Mouse (Mus musculus) CD4-positive, CD25-positive, alpha-beta regulatory T cell, adult 9 weeks (primary cell): ENCODE measurements around the gene Rsph9. TPM values are rescaled to one million over a fixed set of nuclear protein-coding genes. Genes with fewer than 3 reads are reported as not detected.

ENCODE experiments used
- polyA plus RNA-seq: library from polyadenylated mRNA; unstranded; fragments of 100-300 nt; shearing (Covaris generic); gene quantifications from one replicate; pipeline ENCODE4 v1.2.1, GENCODE M21; 2017

The Rsph9 gene
- polyA plus RNA-seq, result 2.7 TPM

DNA sequence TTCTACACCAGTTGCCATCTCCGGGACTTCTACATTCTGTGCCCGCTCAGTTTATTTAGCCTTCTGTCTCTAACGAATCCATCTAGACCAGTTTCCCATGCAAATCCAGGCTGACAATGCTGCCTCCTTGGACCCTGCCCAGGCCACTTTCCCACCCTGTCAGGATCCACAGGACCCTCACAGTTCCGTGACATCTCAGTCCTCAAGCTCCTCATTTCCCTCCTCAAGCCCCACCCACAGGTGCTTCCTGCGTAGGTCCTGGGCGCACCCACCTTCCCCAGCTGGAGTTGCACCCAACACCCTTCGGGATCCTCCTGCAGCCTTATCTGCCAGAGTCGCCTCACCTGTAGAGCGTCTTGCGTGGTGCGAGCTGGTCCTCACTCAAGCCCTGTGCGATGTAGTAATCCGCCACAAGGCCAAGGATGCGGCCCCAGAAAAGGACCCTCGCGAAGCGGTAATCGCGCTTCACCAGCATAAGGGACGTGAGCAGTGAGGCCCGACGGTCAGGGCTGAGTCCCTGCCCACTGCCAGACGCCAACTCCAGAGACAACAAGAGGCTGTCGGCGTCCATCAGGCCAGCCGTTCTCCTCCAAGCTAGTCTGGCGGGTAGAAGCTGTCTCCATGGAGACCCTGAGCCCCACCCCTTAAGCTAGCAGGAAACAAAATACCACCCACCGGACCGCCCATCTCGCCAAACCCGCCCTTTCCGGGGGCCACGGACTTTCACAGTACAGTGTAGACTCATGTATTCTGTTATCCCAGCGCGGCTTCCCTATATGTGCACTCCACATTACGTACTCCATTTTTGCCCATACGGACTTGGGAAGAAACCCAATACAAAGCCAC lies at the start of gene Rsph9:
Rsph9 (minus strand) TSS at position 639 of the 846 bp plus-strand sequence.

GRCm38 (mm10) chr17:46160686-46161085 lies 16.7 kb upstream of the Rsph9 start, which contains the start of gene Gtpbp2:
Gene Gtpbp2, plus strand, starts transcription at chr17:46161032.

GRCm38 (mm10) chr17:46152847-46153782 lies 9.1 kb upstream of the Rsph9 start, which contains the start of gene Mad2l1bp:
Gene Mad2l1bp, minus strand, starts transcription at chr17:46153553.

DNA sequence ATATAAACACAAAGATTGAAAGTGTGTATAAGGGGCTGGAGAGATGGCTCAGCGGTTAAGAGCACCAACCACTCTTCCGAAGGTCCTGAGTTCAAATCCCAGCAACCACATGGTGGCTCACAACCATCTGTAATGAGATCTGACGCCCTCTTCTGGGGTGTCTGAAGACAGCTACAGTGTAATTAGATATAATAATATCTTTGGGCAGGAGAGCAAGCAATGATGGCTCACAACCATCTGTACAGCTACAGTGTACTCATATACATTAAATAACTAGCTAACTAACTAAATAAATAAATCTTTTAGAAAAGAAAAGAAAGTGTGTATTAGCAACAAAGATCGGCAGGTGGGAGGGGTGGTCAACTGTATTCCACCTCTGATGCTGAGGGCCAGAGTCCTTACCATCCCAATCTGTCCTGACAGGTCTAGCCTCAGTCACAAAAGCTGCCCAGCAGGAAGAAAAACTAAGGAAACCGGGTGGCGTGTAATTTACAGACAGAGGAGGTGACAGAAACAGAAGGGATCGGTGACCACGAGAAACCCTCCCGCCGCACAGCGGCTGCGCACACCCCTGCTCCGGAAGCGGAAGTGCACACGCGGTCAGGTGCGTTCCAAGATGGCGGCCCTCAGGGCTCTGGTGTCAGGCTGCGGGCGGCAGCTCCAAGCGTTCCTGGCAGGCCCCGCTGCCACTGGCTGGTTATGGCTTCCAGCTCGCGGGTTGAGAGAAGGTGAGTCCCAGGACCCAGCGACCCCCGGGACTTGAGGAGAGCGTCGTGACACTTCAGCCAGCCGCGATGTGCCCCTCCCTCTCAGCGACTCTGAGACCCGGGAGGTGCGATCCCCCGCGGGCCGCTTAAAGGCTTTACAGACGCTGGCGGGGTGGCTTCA lies 33.4 kb downstream of the Rsph9 start, which contains the start of gene Mrps18a:
Mrps18a (plus strand) TSS at position 585 of the 888 bp plus-strand sequence.

Other genes with a start within 250 kb of the Rsph9 start
- not detected for gene Vegfa, start 111.8 kb downstream of the Rsph9 start, polyA plus RNA-seq
- gene Mrps18a, start 33.2 kb downstream of the Rsph9 start, polyA plus RNA-seq, result 121 TPM
- 62.5 TPM for gene Mad2l1bp, start 9.3 kb upstream of the Rsph9 start, polyA plus RNA-seq
- 75.1 TPM for gene Gtpbp2, start 16.8 kb upstream of the Rsph9 start, polyA plus RNA-seq
- 9.3 TPM for gene Polh, start 58.4 kb upstream of the Rsph9 start, polyA plus RNA-seq
- 53.0 TPM for gene Xpo5, start 58.6 kb upstream of the Rsph9 start, polyA plus RNA-seq
- gene Polr1c, start 103.8 kb upstream of the Rsph9 start, polyA plus RNA-seq, result 82.5 TPM
- gene Yipf3, start 103.9 kb upstream of the Rsph9 start, polyA plus RNA-seq, result 145 TPM
- not detected for gene Lrrc73, start 109.3 kb upstream of the Rsph9 start, polyA plus RNA-seq
- gene Tjap1, start 138.8 kb upstream of the Rsph9 start, polyA plus RNA-seq, result 27.3 TPM
- not detected for gene Dlk2, start 153.2 kb upstream of the Rsph9 start, polyA plus RNA-seq
- 8.1 TPM for gene Abcc10, start 184.1 kb upstream of the Rsph9 start, polyA plus RNA-seq
- gene Zfp318, start 239.5 kb upstream of the Rsph9 start, polyA plus RNA-seq, result 1.6 TPM